Mouse (Mus musculus): ENCODE measurements around the gene Irf2bp1.

GRCm38 (mm10) chr7:18965312-18965711, 38.5 kb upstream of the Irf2bp1 start:
- TF ChIP-seq CTCF (IDR thresholded peaks at IDR 0.05; ENCODE audit: control insufficient read depth, insufficient read depth, insufficient read length) (no peak), MAX (IDR thresholded peaks at IDR 0.05) (no peak), CEBPB (IDR thresholded peaks at IDR 0.05; ENCODE audit: low read depth) (no peak), USF1 (IDR thresholded peaks at IDR 0.05; ENCODE audit: low read depth) (no peak), FOSL1 (IDR thresholded peaks at IDR 0.05; ENCODE audit: insufficient read depth, low read length, poor library complexity, severe bottlenecking) (no peak), MYOD1 (IDR thresholded peaks at IDR 0.05; ENCODE audit: control insufficient read depth, insufficient read length, low read depth) (no peak), MYOG (IDR thresholded peaks at IDR 0.05; ENCODE audit: control insufficient read depth, extremely low read depth, insufficient read length) (no peak)
